Mouse (Mus musculus) lung, postnatal 0 days (tissue): ENCODE results near the gene Hoxd8.

Experiments used
- CTCF ChIP-seq: IDR thresholded peaks from 2 replicates; pipeline ENCODE4 v1.5.1; 2016; ENCODE audit warnings: antibody characterized with exemption, mild to moderate bottlenecking
- EP300 ChIP-seq: IDR thresholded peaks from 2 replicates; pipeline ENCODE4 v1.6.1; 2016; ENCODE audit warnings: antibody characterized with exemption, mild to moderate bottlenecking, control low read depth

- no peak for TF ChIP-seq EP300
- TF ChIP-seq CTCF = no peak
Measured at GRCm38 (mm10) chr2:74699664-74700545, 4.5 kb upstream of the Hoxd8 start.
